Mouse (Mus musculus) spleen, adult 2 months (tissue): Measurements from ENCODE around the gene Tmem171. TPM values are rescaled to one million over a fixed set of nuclear protein-coding genes. Genes with fewer than 3 reads are reported as not detected.

Experiments used
- DNase-seq, 2 experiments: peaks; one replicate each; pipeline versions ENCODE4 v3.0.0 to v3.0.0-alpha.2; 2012 to 2021; ENCODE audit warnings: low spot score in 2 of 2, low read depth in 1 of 2
- H3K27ac ChIP-seq: fragments of 200-500 bp; 2 replicates; pipeline ENCODE4 v1.5.1; 2012; ENCODE audit warnings: low read length, inconsistent platforms; ENCODE audit not compliant: insufficient read depth
- H3K27me3 ChIP-seq: fragments of 200-500 bp; 2 replicates; pipeline ENCODE4 v1.6.1; 2012; ENCODE audit warnings: mild to moderate bottlenecking, moderate library complexity, low read length, inconsistent platforms; ENCODE audit not compliant: control insufficient read depth, insufficient read depth
- H3K36me3 ChIP-seq: fragments of 200-500 bp; 2 replicates; pipeline ENCODE4 v1.6.1; 2012; ENCODE audit warnings: mild to moderate bottlenecking, low read length, inconsistent platforms; ENCODE audit not compliant: control insufficient read depth, insufficient read depth
- H3K4me1 ChIP-seq: fragments of 200-500 bp; 2 replicates; pipeline ENCODE4 v1.6.1; 2011; ENCODE audit warnings: inconsistent platforms; ENCODE audit not compliant: control insufficient read depth, insufficient read depth, insufficient read length
- H3K4me3 ChIP-seq: fragments of 200-500 bp; 2 replicates; pipeline ENCODE4 v1.5.1; 2011; ENCODE audit warnings: mild to moderate bottlenecking, inconsistent platforms; ENCODE audit not compliant: insufficient read depth, insufficient read length; ENCODE audit errors: extremely low read depth
- CTCF ChIP-seq: fragments of 200-500 bp; IDR thresholded peaks from 2 replicates; pipeline ENCODE4 v1.5.1; 2011; ENCODE audit warnings: mild to moderate bottlenecking, inconsistent platforms; ENCODE audit not compliant: insufficient read depth, insufficient read length, insufficient replicate concordance; ENCODE audit errors: extremely low read depth
- POLR2A ChIP-seq: fragments of 200-500 bp; IDR thresholded peaks from 2 replicates; pipeline ENCODE4 v1.6.1; 2011; ENCODE audit warnings: low read depth, low read length, inconsistent platforms
- WGBS: fragments of 180-500 bp; shearing (Covaris S2); methylation state at CpG from one replicate; pipeline ENCODE4 v1.1.7; 2018; 5-methylcytosine and 5-hydroxymethylcytosine counted together
- polyA plus RNA-seq: library from polyadenylated mRNA; depleted of rRNA; stranded (reverse); fragments of >200 nt; gene quantifications from 2 replicates; pipeline ENCODE4 v1.2.3, GENCODE M21; 2012

Tmem171 gene
- polyA plus RNA-seq, 1 experiment = 0.07 TPM

DNA sequence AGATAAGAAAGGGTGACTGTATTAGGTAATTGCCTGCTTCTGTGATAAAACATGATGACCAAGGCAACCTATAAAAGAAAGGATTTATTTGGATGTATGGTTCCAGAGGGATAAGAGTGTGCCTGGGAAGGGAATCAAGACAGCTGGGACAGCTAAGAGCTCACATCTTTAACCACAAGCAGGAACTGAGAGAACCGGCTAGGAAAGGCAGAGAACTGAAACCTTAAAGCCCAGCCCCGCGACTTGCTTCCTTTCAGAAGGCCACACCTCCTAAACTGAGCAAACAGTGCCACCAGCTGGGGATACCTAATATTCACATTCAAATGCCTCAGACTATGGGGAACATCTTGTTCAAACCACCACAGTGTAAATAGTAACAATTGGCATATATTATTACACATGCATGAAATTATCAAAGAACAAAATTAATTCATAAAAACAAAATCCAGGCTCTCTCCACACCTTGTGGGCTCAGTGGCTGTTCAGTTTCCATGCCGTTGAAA is 32.4 kb downstream of the Tmem171 start:
- 69% methylated on average over 4 of the region's 4 CpGs for WGBS
- Histone ChIP-seq H3K27me3 (no peaks in the 10 kb centered on the region), H3K4me3 (no peak overlapping the region), H3K27ac (no peak overlapping the region), H3K36me3 (no peaks in the 10 kb centered on the region), H3K4me1 (no peaks in the 10 kb centered on the region)
- DNase-seq = no peak
- no peak for TF ChIP-seq POLR2A
- TF ChIP-seq CTCF = no peak

DNA sequence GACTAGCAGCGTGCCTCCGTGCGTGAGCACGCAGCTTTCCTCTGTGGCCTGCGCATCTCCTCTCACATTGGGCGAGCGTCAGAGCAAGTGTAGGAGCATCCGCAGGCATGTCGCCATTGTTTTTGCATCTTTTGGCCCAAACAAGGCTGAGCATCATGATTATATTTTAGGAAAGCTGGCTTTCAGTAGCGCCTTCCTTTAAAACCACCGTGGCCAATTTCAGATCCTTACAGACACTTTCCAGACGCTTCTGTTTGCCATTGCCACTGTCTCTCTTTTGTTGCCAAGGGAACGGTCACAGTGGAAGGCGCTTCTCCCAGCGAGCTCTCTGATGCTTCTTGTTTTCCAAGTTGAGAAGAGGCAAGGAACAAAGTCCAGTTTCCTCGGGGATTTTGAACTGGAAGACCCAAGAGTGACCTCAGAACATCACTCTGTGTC is 38.6 kb downstream of the Tmem171 start:
- DNase-seq = no peak
- TF ChIP-seq POLR2A (no peak), CTCF (no peak)
- Histone ChIP-seq H3K36me3 (no peaks in the 10 kb centered on the region), H3K27me3 (no peaks in the 10 kb centered on the region), H3K27ac (no peak overlapping the region), H3K4me1 (no peaks in the 10 kb centered on the region), H3K4me3 (no peak overlapping the region)
- 88% methylated on average over 16 of the region's 16 CpGs for WGBS

DNA sequence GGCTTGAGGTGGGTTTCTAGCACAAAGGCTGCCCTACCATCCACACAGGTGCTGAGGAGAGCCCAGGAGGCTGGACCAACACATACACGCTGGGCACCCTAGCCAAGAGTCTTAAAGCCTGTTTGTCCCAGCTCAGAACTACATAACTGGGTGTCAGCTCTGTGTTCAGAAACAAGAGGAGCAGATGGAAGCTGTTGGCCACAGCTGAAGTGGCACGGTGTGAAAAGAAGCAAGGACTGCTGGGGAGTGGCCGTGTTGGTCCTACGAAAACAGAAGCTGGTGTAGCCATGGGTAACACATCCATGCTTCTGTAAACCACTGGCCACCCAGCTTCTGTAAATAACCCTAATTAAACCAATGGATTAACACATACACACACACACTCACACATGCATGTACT is 39.3 kb downstream of the Tmem171 start:
- DNase-seq = no peak
- Histone ChIP-seq H3K27me3 (no peaks in the 10 kb centered on the region), H3K27ac (no peak overlapping the region), H3K4me1 (no peaks in the 10 kb centered on the region), H3K36me3 (no peaks in the 10 kb centered on the region), H3K4me3 (no peak overlapping the region)
- WGBS = 89% methylated on average over 4 of the region's 4 CpGs
- TF ChIP-seq POLR2A (no peak), CTCF (no peak)

DNA sequence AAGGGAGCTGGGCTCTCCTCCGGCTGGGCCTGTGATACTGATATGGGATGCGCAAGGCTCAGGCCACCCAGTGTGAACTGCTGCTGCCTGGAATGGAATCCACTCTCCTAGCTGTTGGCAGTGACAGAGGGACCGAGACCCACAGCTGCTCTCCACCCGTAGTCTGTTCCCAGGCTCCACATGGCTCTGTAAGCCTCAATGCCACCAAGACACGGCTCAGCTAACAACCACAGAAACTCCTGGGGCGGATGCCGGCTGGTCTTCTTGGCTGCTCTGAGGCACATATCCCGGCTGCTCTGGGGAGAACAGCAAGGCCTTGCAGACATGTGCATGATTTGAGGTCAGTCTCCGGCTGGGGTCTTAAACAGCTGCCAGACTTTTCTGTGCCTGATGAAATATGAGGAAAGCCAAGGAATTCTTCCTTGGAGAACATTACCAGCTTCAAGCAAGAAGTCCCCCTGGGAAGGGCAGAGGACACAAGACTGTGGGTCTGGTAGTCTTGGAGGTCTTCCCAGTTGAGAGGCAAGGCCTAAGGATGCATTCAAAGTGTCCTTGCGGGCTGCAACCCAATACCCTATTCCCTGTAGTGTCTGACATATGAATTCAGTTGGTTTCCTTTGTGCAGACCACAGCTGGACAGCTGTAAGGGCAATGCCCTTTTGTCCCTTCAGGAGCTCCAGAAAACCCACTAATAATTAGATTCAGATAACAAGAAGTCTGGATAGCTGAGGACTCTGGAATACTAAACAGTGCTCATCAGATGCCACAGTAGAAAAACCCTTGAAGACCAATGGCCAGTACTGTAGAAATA is 40.3 kb downstream of the Tmem171 start:
- WGBS = 91% methylated on average over 10 of the region's 10 CpGs
- Histone ChIP-seq H3K27ac (no peak overlapping the region), H3K4me1 (no peaks in the 10 kb centered on the region), H3K36me3 (no peaks in the 10 kb centered on the region), H3K4me3 (no peak overlapping the region), H3K27me3 (no peaks in the 10 kb centered on the region)
- no peak for DNase-seq
- TF ChIP-seq POLR2A = no peak
- TF ChIP-seq CTCF = no peak

DNA sequence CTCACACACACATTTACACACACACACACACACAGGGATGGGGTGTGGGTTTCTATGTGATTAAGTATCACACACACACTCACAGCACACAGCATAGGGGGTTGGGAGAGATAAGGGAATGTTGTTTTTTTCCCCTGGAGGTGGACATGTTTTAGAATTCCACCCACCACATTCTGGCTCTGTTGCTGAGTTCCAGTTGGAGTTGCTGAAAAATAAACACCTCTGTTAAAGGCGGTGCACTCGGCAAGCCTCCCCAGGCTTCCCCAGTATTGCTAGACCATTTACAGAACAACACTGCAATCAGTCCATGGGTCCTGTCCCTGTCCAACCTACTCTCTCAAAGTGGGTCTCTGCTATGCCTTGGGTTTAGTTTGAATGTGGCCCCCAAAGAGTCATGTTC is 42.4 kb downstream of the Tmem171 start:
- TF ChIP-seq CTCF = no peak
- TF ChIP-seq POLR2A = no peak
- no peaks in the 10 kb centered on the region for H3K27me3 ChIP-seq
- no peak for DNase-seq
- no peak overlapping the region for H3K4me3 ChIP-seq
- no peak overlapping the region for H3K27ac ChIP-seq
- WGBS = 85% methylated on average over 2 of the region's 2 CpGs
- H3K36me3 ChIP-seq = no peaks in the 10 kb centered on the region
- H3K4me1 ChIP-seq = no peaks in the 10 kb centered on the region

DNA sequence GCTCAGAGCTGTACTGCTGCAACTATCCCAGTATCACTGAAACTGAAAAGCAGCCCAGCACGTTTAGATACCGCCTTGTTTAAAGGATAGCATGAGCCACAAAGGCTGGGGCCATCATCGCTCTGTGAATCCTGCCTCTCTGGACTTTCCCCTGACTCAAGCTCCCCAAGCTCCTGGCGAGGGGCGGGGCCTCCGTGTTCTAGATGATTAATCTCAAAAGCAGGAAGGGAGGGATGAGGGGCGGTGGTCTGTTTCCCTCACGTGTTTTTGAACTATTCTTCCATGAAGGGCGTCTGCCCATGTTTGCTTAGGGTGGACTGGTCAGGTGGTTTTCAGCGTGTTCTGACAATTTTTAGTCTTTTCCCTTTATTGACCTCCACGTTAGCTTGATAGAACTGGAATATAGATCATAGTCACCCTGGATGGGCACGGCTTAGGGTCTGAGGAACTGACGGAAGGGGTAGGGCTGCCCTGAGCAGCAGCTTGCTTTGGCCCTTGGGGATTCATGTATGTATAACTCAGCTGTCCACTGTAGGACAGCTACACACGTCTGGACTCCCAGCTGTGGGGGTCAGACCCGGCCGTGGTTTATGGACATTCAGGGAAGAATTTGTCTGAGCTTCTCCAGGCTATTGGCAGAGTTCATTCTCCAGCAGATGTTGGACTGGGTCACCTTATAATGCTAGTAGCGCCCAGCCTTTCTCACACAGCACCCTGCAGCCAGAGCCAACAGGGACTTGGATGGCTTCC is 43.2 kb downstream of the Tmem171 start:
- no peak for DNase-seq
- H3K4me3 ChIP-seq = no peak overlapping the region
- no peak overlapping the region for H3K27ac ChIP-seq
- no peak for TF ChIP-seq CTCF
- no peak for TF ChIP-seq POLR2A
- no peaks in the 10 kb centered on the region for H3K36me3 ChIP-seq
- WGBS = 71% methylated on average over 17 of the region's 17 CpGs
- no peaks in the 10 kb centered on the region for H3K27me3 ChIP-seq
- no peaks in the 10 kb centered on the region for H3K4me1 ChIP-seq
